Mouse (Mus musculus): ENCODE data around the gene Tada2a.

The Tada2a gene

GRCm38 (mm10) chr11:84128943-84129798 is at the start of gene Tada2a, which contains the start of gene Acaca:
Gene Tada2a (minus strand): TSS chr11:84129600.
Gene Acaca (plus strand): TSS chr11:84129672.
- in situ Hi-C loops (cut with MboI, MseI) = no loop called here

- in situ Hi-C loops (cut with MboI, MseI) = no loop called here
Measured at GRCm38 (mm10) chr11:84178571-84178970, 49.2 kb upstream of the Tada2a start.

GRCm38 (mm10) chr11:84172539-84173435 is 43.4 kb upstream of the Tada2a start:
- in situ Hi-C loops (cut with MboI, MseI) = no loop called here

GRCm38 (mm10) chr11:84168701-84169288 is 39.4 kb upstream of the Tada2a start:
- in situ Hi-C loops (cut with MboI, MseI) = no loop called here

- in situ Hi-C loops (cut with MboI, MseI) = no loop called here
Measured at GRCm38 (mm10) chr11:84167046-84167526, 37.7 kb upstream of the Tada2a start, which contains the start of gene Gm11437. Gene Gm11437 (minus strand): TSS chr11:84167476.

- in situ Hi-C loops (cut with MboI, MseI) = no loop called here
Measured at GRCm38 (mm10) chr11:84164561-84164960, 35.2 kb upstream of the Tada2a start.

- in situ Hi-C loops (cut with MboI, MseI) = no loop called here
Measured at GRCm38 (mm10) chr11:84164123-84164522, 34.7 kb upstream of the Tada2a start.

GRCm38 (mm10) chr11:84156535-84157262 is 27.3 kb upstream of the Tada2a start:
- in situ Hi-C loops (cut with MboI, MseI) = no loop called here

GRCm38 (mm10) chr11:84150884-84151283 is 21.5 kb upstream of the Tada2a start:
- in situ Hi-C loops (cut with MboI, MseI) = no loop called here

GRCm38 (mm10) chr11:84146081-84146480 is 16.7 kb upstream of the Tada2a start:
- in situ Hi-C loops (cut with MboI, MseI) = no loop called here

- in situ Hi-C loops (cut with MboI, MseI) = no loop called here
Measured at GRCm38 (mm10) chr11:84145201-84145798, 15.9 kb upstream of the Tada2a start.

GRCm38 (mm10) chr11:84141752-84142151 is 12.4 kb upstream of the Tada2a start:
- in situ Hi-C loops (cut with MboI, MseI) = no loop called here

- in situ Hi-C loops (cut with MboI, MseI) = no loop called here
Measured at GRCm38 (mm10) chr11:84136453-84136852, 7.1 kb upstream of the Tada2a start.

- in situ Hi-C loops (cut with MboI, MseI) = no loop called here
Measured at GRCm38 (mm10) chr11:84134331-84134860, 5.0 kb upstream of the Tada2a start.

- in situ Hi-C loops (cut with MboI, MseI) = no loop called here
Measured at GRCm38 (mm10) chr11:84129799-84130185, 392 bp upstream of the Tada2a start.

- in situ Hi-C loops (cut with MboI, MseI) = no loop called here
Measured at GRCm38 (mm10) chr11:84127977-84128376, 1.4 kb downstream of the Tada2a start.

GRCm38 (mm10) chr11:84121051-84121956 is 8.1 kb downstream of the Tada2a start:
- in situ Hi-C loops (cut with MboI, MseI) = no loop called here

GRCm38 (mm10) chr11:84117431-84117830 is 12.0 kb downstream of the Tada2a start:
- in situ Hi-C loops (cut with MboI, MseI) = no loop called here

- in situ Hi-C loops (cut with MboI, MseI) = no loop called here
Measured at GRCm38 (mm10) chr11:84116221-84116620, 13.2 kb downstream of the Tada2a start.
